Mouse (Mus musculus) hindbrain, embryonic 15.5 days (tissue): ENCODE measurements around the gene Hnrnpa2b1. TPM values are rescaled to one million over a fixed set of nuclear protein-coding genes. Genes with fewer than 3 reads are reported as not detected.

ENCODE experiments used
- ATAC-seq: fragments of 200-750 bp; cut with Nextera tagmentation; 2 replicates; pipeline ENCODE4 v1.8.0; 2017; ENCODE audit warnings: low read depth, moderate number of reproducible peaks, moderate TSS enrichment; ENCODE audit not compliant: low FRiP score
- H3K27ac ChIP-seq: fragments of 300-500 bp; sonication (generic); replicated peaks from 2 replicates; pipeline ENCODE4 v1.5.1; 2015; ENCODE audit warnings: mild to moderate bottlenecking, inconsistent platforms
- H3K27me3 ChIP-seq: fragments of 300-500 bp; sonication (generic); 2 replicates; pipeline ENCODE4 v1.6.1; 2015; ENCODE audit warnings: control low read depth, inconsistent platforms
- H3K36me3 ChIP-seq: fragments of 300-500 bp; sonication (generic); 2 replicates; pipeline ENCODE4 v1.6.1; 2015; ENCODE audit warnings: control low read depth, inconsistent platforms
- H3K4me1 ChIP-seq: fragments of 300-500 bp; sonication (generic); replicated peaks from 2 replicates; pipeline ENCODE4 v1.6.1; 2015; ENCODE audit warnings: control low read depth, inconsistent platforms
- H3K4me2 ChIP-seq: fragments of 300-500 bp; sonication (generic); 2 replicates; pipeline ENCODE4 v1.6.1; 2015; ENCODE audit warnings: moderate library complexity, mild to moderate bottlenecking, inconsistent platforms
- H3K4me3 ChIP-seq: fragments of 300-500 bp; sonication (generic); 2 replicates; pipeline ENCODE4 v1.5.1; 2015; ENCODE audit warnings: mild to moderate bottlenecking, inconsistent platforms
- H3K9ac ChIP-seq: fragments of 300-500 bp; sonication (generic); 2 replicates; pipeline ENCODE4 v1.6.1; 2015; ENCODE audit warnings: inconsistent platforms
- H3K9me3 ChIP-seq: fragments of 300-500 bp; sonication (generic); 2 replicates; pipeline ENCODE4 v1.6.1; 2016; ENCODE audit warnings: control low read depth, inconsistent platforms
- WGBS: fragments of 180-500 bp; shearing (Covaris S2); methylation state at CpG from one replicate; pipeline ENCODE4 v1.1.7; 2015; 5-methylcytosine and 5-hydroxymethylcytosine counted together
- polyA plus RNA-seq: library from polyadenylated mRNA; unstranded; fragments of >200 nt; fragmentation: Nextera tagmentation; extraction: Ambion mirVana; gene quantifications from 2 replicates; pipeline ENCODE4 v1.2.1, GENCODE M21; 2015

The Hnrnpa2b1 gene
- polyA plus RNA-seq, 1 experiment from 2014 or later = 1,277 TPM

DNA sequence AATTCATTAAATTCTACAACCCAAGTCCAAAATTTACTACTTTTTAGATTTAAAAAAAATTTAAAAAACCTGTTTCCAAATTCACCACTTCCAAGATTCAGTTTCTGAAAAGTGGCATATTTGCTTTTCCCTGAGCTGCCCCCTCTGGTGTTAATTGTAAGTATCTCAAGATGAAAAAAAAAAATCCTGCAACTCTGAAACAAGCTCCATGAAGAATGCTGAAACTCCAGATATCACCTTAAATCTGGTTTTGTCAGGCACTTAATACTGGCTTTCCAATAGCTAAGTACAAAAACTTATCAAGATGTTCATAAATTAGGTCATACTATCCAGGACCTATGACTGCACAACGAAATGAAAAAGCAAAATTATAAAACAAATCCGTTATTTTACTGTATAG lies 2.0 kb downstream of the Hnrnpa2b1 start:
- Histone ChIP-seq H3K4me1 (peaks cover 44% of the 10 kb centered on the region), H3K27me3 (no peaks in the 10 kb centered on the region), H3K36me3 (peaks cover 37% of the 10 kb centered on the region), H3K4me2 (peak overlapping the region; percentile 65), H3K4me3 (peak overlapping the region; percentile 79), H3K9ac (peak overlapping the region; percentile 33; the same call in 1 of the 2 replicates), H3K27ac (no peak overlapping the region), H3K9me3 (no peaks in the 10 kb centered on the region)
- ATAC-seq = no peak
- WGBS = 0% methylated on average over 2 of the region's 2 CpGs

DNA sequence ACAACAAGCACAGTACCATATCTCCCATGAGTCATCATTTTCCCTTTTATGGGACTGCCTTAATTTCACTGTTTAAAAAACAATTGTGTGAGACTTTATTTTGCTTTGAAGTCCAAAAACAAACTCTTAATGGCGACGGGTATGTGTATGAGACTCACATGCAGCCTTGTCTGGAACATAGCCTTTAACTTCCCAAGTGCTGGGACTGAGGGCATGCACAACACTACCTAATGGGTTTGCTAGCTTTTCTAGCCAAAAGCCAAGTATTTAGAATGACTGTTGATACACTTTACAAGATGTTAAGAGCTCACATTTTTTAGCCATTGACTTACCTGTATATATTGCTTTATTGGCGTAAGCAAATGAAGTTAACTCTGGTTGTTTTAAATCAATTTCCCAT lies 9.3 kb downstream of the Hnrnpa2b1 start:
- H3K9ac ChIP-seq = no peak overlapping the region
- WGBS = 77% methylated on average over 3 of the region's 3 CpGs
- H3K4me2 ChIP-seq = no peak overlapping the region
- H3K9me3 ChIP-seq = no peaks in the 10 kb centered on the region
- H3K27ac ChIP-seq = no peak overlapping the region
- peaks cover 58% of the 10 kb centered on the region for H3K36me3 ChIP-seq
- no peak for ATAC-seq
- no peaks in the 10 kb centered on the region for H3K27me3 ChIP-seq
- H3K4me1 ChIP-seq = peaks cover 15% of the 10 kb centered on the region
- H3K4me3 ChIP-seq = no peak overlapping the region

DNA sequence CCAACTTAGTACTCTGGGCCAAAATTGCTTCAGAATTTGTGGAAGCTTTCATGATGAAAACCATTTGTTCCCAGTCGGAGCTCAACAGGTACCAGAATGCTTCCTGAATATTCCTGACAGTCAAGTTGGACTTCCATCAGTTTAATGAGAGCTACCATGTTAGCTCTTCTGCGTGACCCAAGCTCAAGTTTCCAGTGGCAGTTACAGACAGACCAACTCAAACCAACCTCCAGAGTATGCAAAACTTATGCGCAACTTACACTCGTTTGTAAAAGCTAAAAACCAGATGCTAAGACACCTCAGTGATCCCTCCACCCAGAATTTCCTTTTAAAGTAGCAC lies 9.7 kb downstream of the Hnrnpa2b1 start:
- WGBS = 78% methylated on average over 4 of the region's 4 CpGs
- Histone ChIP-seq H3K36me3 (peaks cover 54% of the 10 kb centered on the region), H3K9ac (no peak overlapping the region), H3K27ac (no peak overlapping the region), H3K4me2 (no peak overlapping the region), H3K27me3 (no peaks in the 10 kb centered on the region), H3K4me3 (no peak overlapping the region), H3K9me3 (no peaks in the 10 kb centered on the region), H3K4me1 (peaks cover 11% of the 10 kb centered on the region)
- ATAC-seq = no peak

DNA sequence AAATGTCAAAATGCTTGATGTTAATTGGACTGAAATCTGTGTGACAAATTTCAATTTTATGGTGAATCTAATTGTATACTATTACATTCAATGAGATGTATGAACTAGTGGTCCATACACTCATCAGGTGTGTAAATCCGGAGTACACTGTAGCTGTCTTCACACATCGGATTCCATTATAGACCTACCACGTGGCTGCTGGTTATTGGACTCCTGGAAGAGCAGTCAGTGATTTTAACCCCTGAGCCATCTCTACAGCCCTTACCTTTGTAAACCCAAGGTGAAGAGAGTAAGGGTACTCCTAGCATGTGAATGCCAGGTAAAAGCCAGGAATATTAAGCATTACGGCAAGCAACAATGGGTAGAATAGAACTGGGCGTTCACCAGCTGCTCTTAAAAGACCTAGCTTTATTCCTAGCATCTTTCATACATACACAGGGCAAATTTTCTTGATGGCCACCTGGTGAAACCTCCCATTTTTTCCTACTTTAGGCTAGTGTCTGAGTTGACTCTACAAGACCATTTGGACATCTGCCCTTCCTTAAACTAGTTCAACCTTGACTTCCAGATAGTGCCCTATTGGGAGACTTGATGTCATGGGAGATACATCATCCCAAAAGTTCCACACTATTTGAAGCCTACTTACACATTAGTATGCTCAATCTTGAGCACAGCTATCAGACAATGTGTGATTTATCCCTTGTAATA lies 10.2 kb downstream of the Hnrnpa2b1 start:
- peaks cover 10% of the 10 kb centered on the region for H3K4me1 ChIP-seq
- 38% methylated on average over 5 of the region's 5 CpGs for WGBS
- ATAC-seq = peak; percentile 63
- no peaks in the 10 kb centered on the region for H3K27me3 ChIP-seq
- H3K27ac ChIP-seq = no peak overlapping the region
- H3K9me3 ChIP-seq = no peaks in the 10 kb centered on the region
- no peak overlapping the region for H3K9ac ChIP-seq
- no peak overlapping the region for H3K4me2 ChIP-seq
- H3K36me3 ChIP-seq = peaks cover 51% of the 10 kb centered on the region
- H3K4me3 ChIP-seq = no peak overlapping the region

DNA sequence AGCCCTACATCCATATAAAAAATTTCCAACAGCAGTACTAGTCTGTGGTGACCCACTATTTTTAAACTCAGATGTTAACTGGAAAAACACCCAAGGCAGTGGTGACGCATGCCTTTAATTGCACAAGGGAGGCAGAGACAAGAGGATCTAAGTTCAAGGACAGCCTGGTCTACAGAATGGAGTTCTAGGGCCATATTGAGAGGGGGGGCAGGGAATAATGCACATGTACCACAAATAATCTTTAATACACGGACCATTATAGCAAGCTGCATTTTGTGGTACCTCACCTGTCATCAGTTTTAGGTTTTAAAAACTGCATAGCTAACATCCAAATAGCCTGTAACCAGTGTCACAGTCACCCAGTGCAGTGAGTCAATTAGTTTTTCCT lies 10.8 kb downstream of the Hnrnpa2b1 start:
- H3K9ac ChIP-seq = no peak overlapping the region
- WGBS = 60% methylated on average over 2 of the region's 2 CpGs
- H3K27ac ChIP-seq = no peak overlapping the region
- peaks cover 47% of the 10 kb centered on the region for H3K36me3 ChIP-seq
- H3K9me3 ChIP-seq = no peaks in the 10 kb centered on the region
- no peak overlapping the region for H3K4me2 ChIP-seq
- no peaks in the 10 kb centered on the region for H3K27me3 ChIP-seq
- peak; percentile 57 for ATAC-seq
- no peak overlapping the region for H3K4me3 ChIP-seq
- peaks cover 7% of the 10 kb centered on the region for H3K4me1 ChIP-seq

DNA sequence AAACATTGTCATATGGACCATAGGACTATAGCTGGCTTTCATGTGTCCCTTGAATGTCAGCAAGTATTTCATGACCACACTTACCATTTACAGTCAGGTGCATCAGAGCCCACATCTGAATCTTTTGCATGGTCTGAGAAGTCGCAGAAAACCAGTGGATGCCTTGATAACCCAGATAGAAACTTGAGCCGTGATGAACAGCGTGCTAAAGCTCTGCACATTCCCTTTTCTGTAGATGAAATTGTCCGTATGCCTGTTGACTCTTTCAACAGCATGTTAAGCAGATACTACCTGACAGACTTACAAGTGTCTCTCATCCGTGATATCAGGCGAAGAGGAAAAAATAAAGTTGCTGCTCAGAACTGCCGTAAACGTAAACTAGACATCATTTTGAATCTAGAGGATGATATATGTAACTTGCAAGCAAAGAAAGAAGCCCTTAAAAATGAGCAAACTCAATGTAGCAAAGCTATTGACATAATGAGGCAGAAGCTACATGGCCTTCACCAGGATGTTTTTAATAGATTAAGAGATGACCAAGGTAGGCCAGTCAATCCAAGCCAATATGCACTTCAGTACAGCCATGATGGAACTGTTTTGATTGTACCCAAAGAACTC lies 11.8 kb downstream of the Hnrnpa2b1 start:
- ATAC-seq = no peak
- H3K4me2 ChIP-seq = no peak overlapping the region
- no peak overlapping the region for H3K9ac ChIP-seq
- H3K9me3 ChIP-seq = no peaks in the 10 kb centered on the region
- H3K27ac ChIP-seq = no peak overlapping the region
- 87% methylated on average over 8 of the region's 8 CpGs for WGBS
- peaks cover 38% of the 10 kb centered on the region for H3K36me3 ChIP-seq
- H3K4me3 ChIP-seq = no peak overlapping the region
- H3K4me1 ChIP-seq = 0 out of 2 replicates have a peak, but pooled peaks cover 3% of the 10 kb centered on the region
- no peaks in the 10 kb centered on the region for H3K27me3 ChIP-seq

DNA sequence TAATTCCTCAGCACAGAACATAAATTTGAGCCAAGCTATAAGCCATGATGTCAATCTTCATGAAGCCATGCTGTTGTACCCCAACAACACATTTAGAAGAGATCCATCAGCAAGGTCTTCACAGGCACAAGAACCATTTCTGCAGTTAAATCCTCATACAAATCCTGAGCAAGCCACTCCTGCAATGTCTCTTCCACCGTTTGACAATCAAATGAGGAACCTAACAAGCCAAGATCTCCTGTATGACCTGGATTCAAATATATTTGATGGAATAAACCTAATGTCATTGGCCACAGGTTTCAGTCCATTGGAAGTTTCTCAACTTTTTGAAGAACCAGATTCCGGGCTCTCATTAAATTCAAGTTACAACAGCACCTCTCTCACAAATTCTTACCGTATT lies 12.4 kb downstream of the Hnrnpa2b1 start:
- Histone ChIP-seq H3K36me3 (peaks cover 35% of the 10 kb centered on the region), H3K4me3 (no peak overlapping the region), H3K4me2 (no peak overlapping the region), H3K27ac (no peak overlapping the region), H3K9ac (no peak overlapping the region), H3K4me1 (0 out of 2 replicates have a peak, but pooled peaks cover 3% of the 10 kb centered on the region), H3K27me3 (no peaks in the 10 kb centered on the region), H3K9me3 (no peaks in the 10 kb centered on the region)
- 84% methylated on average over 3 of the region's 3 CpGs for WGBS
- ATAC-seq = no peak

DNA sequence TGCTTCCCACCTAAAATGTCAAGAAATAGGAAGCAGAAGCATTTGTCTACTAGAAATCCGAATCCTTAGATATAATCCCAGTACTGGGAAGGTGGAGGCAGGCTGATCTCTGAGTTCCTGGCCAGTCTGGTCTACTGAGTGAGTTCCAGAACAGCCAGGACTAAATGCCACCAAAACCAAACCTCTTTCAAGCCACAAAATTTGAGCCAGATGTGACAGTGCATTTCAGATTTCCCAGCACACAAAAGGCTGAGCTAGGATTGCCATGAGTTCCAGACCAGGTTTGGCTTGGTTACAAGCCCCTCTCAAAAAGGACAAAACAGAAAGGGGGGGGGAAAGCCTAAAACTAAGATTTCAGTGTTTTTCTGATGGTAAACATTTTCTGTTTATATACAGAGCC lies 13.5 kb downstream of the Hnrnpa2b1 start:
- Histone ChIP-seq H3K27ac (no peak overlapping the region), H3K27me3 (no peaks in the 10 kb centered on the region), H3K4me3 (no peak overlapping the region), H3K36me3 (peaks cover 26% of the 10 kb centered on the region), H3K4me2 (no peak overlapping the region), H3K9ac (no peak overlapping the region), H3K9me3 (no peaks in the 10 kb centered on the region), H3K4me1 (0 out of 2 replicates have a peak, but pooled peaks cover 3% of the 10 kb centered on the region)
- 98% methylated on average over 1 of the region's 1 CpGs for WGBS
- no peak for ATAC-seq

DNA sequence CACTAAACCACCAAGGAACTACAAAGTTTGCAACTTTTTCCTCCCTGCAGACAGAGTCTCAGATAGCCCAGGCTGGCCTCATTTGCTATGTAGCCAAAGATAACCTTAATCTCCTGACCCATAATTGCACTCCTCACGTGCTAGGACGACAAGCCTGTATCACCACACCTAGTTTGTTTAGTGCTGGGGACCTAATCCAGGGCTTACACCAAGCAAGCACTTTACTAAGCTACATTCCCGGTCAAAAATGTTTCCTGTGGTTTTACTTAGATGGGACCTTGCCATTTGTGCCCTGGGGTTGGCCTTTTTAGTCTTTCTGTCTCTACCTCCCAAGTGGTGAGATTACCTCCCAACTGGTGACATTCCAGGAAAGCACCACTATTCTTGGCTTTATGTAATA lies 14.7 kb downstream of the Hnrnpa2b1 start:
- no peak overlapping the region for H3K9ac ChIP-seq
- H3K9me3 ChIP-seq = no peaks in the 10 kb centered on the region
- no peak overlapping the region for H3K4me2 ChIP-seq
- H3K4me3 ChIP-seq = no peak overlapping the region
- peaks cover 17% of the 10 kb centered on the region for H3K36me3 ChIP-seq
- 83% methylated on average over 3 of the region's 3 CpGs for WGBS
- no peak overlapping the region for H3K27ac ChIP-seq
- H3K4me1 ChIP-seq = 0 out of 2 replicates have a peak, but pooled peaks cover 6% of the 10 kb centered on the region
- no peak for ATAC-seq
- no peaks in the 10 kb centered on the region for H3K27me3 ChIP-seq

DNA sequence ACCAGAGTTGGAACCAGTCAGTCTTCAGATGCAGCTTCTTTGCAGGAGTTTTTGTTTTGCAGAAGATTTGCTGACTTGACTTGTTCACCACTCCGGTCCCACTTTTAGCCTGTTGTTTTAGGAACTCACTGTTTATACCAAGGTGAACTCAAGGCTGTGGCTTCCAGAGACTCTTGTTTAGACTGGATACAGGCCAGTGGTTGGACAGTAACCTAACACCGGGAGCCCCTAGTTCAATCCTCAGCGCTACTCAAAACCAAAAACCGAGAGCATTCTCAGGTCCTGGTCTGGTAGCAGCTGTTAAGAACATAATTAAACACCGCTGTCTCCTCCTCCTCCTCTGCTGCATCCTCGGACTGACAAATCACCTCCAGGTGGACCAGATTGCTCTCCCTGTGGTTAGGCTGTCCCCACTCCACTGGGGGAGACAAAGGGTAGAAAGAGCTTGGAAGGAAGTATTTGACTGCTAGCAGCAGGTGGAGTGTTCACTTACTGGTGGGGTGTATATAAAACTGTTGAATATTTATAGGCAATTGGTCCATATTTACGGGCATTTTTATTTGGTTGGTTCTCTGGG lies 16.7 kb downstream of the Hnrnpa2b1 start:
- H3K9ac ChIP-seq = no peak overlapping the region
- ATAC-seq = no peak
- H3K4me2 ChIP-seq = no peak overlapping the region
- no peak overlapping the region for H3K4me3 ChIP-seq
- no peaks in the 10 kb centered on the region for H3K27me3 ChIP-seq
- H3K4me1 ChIP-seq = 0 out of 2 replicates have a peak, but pooled peaks cover 6% of the 10 kb centered on the region
- H3K9me3 ChIP-seq = no peaks in the 10 kb centered on the region
- peaks cover 10% of the 10 kb centered on the region for H3K36me3 ChIP-seq
- 65% methylated on average over 7 of the region's 7 CpGs for whole genome bisulfite sequencing
- no peak overlapping the region for H3K27ac ChIP-seq

DNA sequence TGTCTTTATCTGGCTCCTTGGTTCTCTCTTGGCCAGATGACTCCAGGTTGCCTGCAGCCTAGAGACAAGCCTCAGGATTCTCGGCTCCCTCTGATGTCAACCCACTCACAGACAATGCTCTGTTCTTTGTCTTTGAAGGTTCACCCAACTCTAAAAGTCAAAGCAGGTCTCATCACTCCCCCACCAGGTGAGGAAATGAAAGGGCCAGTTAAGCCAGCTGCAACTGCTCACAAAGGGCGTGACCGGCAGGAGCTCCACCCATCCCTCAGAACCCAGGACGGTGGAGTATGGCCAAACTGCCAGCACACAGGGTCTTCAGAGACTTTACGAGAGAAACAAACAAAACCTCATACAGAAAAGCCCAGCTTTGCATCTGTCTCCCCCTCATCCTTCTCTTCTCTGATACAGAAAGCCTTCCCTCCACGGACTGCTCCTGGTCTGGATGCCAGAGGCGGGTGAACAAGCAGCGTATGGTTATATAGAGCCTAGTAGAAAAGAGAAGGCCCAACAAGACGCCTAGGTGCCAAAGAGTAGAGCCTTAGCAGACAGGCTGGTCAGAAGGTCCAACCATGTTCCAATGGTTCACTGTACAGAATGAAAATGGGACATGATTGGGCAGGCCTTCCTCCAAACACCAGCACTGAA lies 27.4 kb downstream of the Hnrnpa2b1 start:
- no peak overlapping the region for H3K4me3 ChIP-seq
- ATAC-seq = no peak
- H3K36me3 ChIP-seq = no peaks in the 10 kb centered on the region
- H3K9me3 ChIP-seq = no peaks in the 10 kb centered on the region
- 59% methylated on average over 9 of the region's 9 CpGs for WGBS
- H3K4me1 ChIP-seq = no peaks in the 10 kb centered on the region
- no peak overlapping the region for H3K27ac ChIP-seq
- no peak overlapping the region for H3K9ac ChIP-seq
- H3K27me3 ChIP-seq = no peaks in the 10 kb centered on the region
- no peak overlapping the region for H3K4me2 ChIP-seq

DNA sequence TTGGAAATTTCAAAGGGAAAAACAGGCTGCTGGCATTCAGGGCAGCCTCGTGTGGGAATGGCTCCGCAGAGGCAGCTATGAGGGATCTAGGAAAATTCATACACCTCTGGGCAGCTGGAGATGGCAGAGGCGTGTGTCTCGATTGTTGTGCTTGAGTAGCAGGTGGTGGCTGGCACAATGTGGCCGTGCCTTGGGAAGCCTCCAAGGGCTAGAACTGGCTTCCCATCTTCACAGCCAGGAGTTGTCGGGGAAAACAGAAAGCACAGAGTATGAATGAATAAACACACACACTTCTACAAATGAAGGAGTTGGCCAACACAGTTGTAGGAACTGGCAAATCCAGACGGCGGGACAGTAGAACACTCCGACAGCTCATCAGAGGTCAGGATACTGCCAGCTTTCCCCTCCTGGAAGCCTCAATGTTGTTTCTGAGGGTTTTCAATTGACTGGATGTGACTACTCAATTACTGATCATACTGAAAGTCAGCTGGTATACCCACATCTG lies 30.8 kb downstream of the Hnrnpa2b1 start:
- Histone ChIP-seq H3K9me3 (no peaks in the 10 kb centered on the region), H3K27me3 (no peaks in the 10 kb centered on the region), H3K4me1 (0 out of 2 replicates have a peak, but pooled peaks cover 4% of the 10 kb centered on the region), H3K4me3 (no peak overlapping the region), H3K36me3 (no peaks in the 10 kb centered on the region), H3K27ac (no peak overlapping the region), H3K4me2 (no peak overlapping the region), H3K9ac (no peak overlapping the region)
- no peak for ATAC-seq
- 69% methylated on average over 9 of the region's 9 CpGs for WGBS
